Mouse (Mus musculus) liver, adult 2 months (tissue): Measurements from ENCODE around the gene Bcl3. TPM values are rescaled to one million over a fixed set of nuclear protein-coding genes. Genes with fewer than 3 reads are reported as not detected.

Source experiments
- DNase-seq: peaks from one replicate; pipeline ENCODE4 v3.0.0-alpha.2; 2011; ENCODE audit warnings: low read depth, low spot score; ENCODE audit errors: extremely low read depth
- H3K27ac ChIP-seq: fragments of 200-500 bp; replicated peaks from 2 replicates; pipeline ENCODE4 v1.5.1; 2012; ENCODE audit warnings: low read depth, mild to moderate bottlenecking, control low read depth, inconsistent platforms, low read length; ENCODE audit not compliant: insufficient read depth
- H3K27me3 ChIP-seq: fragments of 200-500 bp; 2 replicates; pipeline ENCODE4 v1.6.1; 2012; ENCODE audit warnings: mild to moderate bottlenecking, moderate library complexity, low read length, inconsistent platforms; ENCODE audit not compliant: control insufficient read depth, insufficient read depth
- H3K36me3 ChIP-seq: fragments of 200-500 bp; 2 replicates; pipeline ENCODE4 v1.6.1; 2012; ENCODE audit warnings: low read length, inconsistent platforms; ENCODE audit not compliant: control insufficient read depth, insufficient read depth
- H3K4me1 ChIP-seq: fragments of 200-500 bp; 2 replicates; pipeline ENCODE4 v1.6.1; 2011; ENCODE audit warnings: low read length; ENCODE audit not compliant: control insufficient read depth, insufficient read depth
- H3K4me3 ChIP-seq: fragments of 200-500 bp; 2 replicates; pipeline ENCODE4 v1.5.1; 2011; ENCODE audit warnings: low read depth, mild to moderate bottlenecking, control low read depth, low read length, moderate library complexity; ENCODE audit not compliant: insufficient read depth
- H3K79me2 ChIP-seq: fragments of 200-500 bp; 2 replicates; pipeline ENCODE4 v1.6.1; 2012; ENCODE audit warnings: inconsistent platforms, mild to moderate bottlenecking, low read length, moderate library complexity; ENCODE audit not compliant: control insufficient read depth, insufficient read depth
- H3K9ac ChIP-seq: fragments of 200-500 bp; 2 replicates; pipeline ENCODE4 v1.6.1; 2012; ENCODE audit warnings: low read depth, mild to moderate bottlenecking, control low read depth, inconsistent platforms, low read length
- CTCF ChIP-seq: fragments of 200-500 bp; IDR thresholded peaks from 2 replicates; pipeline ENCODE4 v1.5.1; 2011; ENCODE audit warnings: low read depth, low read length, control low read depth
- POLR2A ChIP-seq: fragments of 200-500 bp; IDR thresholded peaks from 2 replicates; pipeline ENCODE4 v1.6.1; 2011; ENCODE audit warnings: low read length, control low read depth; ENCODE audit not compliant: insufficient read depth; ENCODE audit errors: extremely low read depth
- WGBS: fragments of 180-500 bp; shearing (Covaris S2); methylation state at CpG from one replicate; pipeline ENCODE4 v1.1.7; 2018; 5-methylcytosine and 5-hydroxymethylcytosine counted together
- polyA plus RNA-seq: library from polyadenylated mRNA; depleted of rRNA; stranded (reverse); fragments of >200 nt; gene quantifications from 2 replicates; pipeline ENCODE4 v1.2.3, GENCODE M21; 2012
- total RNA-seq: library from RNA; depleted of rRNA; stranded (reverse); fragments of >200 nt; gene quantifications from 2 replicates; pipeline ENCODE4 v1.2.3, GENCODE M21; 2014

Bcl3 gene
- total and polyA plus RNA-seq, 2 experiments, result 3.0 to 72.8 TPM

DNA sequence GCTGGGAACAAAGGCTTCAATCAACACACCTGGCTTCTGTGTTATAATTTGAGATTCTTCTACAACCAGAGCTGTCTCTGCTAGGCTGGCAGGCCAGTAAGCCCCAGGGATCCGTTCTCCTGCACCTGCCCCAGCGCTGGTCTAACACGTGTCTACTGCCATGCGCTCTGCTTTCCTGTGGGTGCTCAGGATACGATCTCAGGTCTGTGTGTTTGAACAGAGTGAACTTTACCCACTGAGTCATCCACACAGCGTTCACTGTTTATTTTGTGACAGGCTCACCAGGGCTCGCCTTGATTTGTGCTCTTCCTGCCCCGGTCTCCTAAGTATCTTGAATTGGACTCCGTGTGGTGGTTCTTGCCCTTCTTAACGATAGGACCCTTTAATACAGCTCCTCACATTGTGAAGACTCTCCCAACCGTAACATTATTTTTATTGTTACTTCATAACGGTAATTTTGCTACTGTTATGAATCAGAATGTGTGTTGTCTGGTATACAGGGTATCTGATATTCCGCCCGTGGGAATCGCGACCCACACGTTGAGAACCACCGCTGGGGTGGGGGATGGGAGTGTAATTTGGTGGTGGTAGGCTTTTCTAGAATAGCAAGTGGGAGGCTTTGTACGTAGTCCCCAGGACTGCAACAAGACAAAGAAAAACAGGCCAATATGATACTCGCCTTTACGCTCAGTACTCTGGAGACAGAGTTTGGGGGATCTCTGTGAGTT, 19.3 kb upstream of the Bcl3 start:
- Histone ChIP-seq H3K27ac (peak overlapping the region; percentile 96), H3K4me1 (peaks cover 16% of the 10 kb centered on the region), H3K36me3 (no peaks in the 10 kb centered on the region), H3K4me3 (peak overlapping the region; percentile 12), H3K9ac (peak overlapping the region; percentile 70), H3K27me3 (no peaks in the 10 kb centered on the region), H3K79me2 (no peaks in the 10 kb centered on the region)
- WGBS, result 25% methylated on average over 21 of the region's 21 CpGs
- DNase-seq, result peak; percentile 99
- TF ChIP-seq POLR2A (0 out of 2 replicates have a peak, but pooled peaks have one; percentile 29), CTCF (no peak)

DNA sequence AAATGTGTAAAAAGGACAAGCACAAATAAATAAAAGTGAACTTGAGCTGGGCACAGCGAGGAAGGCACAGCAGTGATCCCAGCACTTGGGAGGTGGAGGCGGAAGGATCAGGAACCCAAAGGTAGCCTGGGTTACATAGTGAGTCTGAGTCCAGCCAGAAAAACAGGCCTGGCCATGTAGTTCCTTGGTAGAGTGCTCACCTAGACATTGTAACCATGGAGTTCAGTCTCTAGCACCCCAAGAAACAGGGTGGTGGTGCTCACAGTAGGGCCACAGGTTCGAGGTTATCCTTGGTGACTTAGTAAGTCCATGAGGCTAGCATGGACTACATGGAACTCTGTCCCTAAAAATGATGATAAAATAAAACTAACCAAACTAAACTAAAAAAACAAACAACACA, 18.4 kb upstream of the Bcl3 start:
- Histone ChIP-seq H3K9ac (peak overlapping the region; percentile 71), H3K27me3 (no peaks in the 10 kb centered on the region), H3K79me2 (no peaks in the 10 kb centered on the region), H3K4me1 (peaks cover 16% of the 10 kb centered on the region), H3K36me3 (no peaks in the 10 kb centered on the region), H3K4me3 (no peak overlapping the region), H3K27ac (peak overlapping the region; percentile 96)
- TF ChIP-seq CTCF, result no peak
- no peak for TF ChIP-seq POLR2A
- WGBS, result 50% methylated on average over 3 of the region's 3 CpGs
- peak; percentile 53 for DNase-seq

- peak; percentile 80 for DNase-seq
- Histone ChIP-seq H3K4me3 (peak overlapping the region; percentile 19; the same call in 1 of the 2 replicates), H3K27ac (peak overlapping the region; percentile 96), H3K9ac (peak overlapping the region; percentile 71), H3K36me3 (no peaks in the 10 kb centered on the region), H3K4me1 (peaks cover 16% of the 10 kb centered on the region), H3K79me2 (no peaks in the 10 kb centered on the region), H3K27me3 (no peaks in the 10 kb centered on the region)
- WGBS, result 29% methylated on average over 4 of the region's 4 CpGs
- TF ChIP-seq CTCF (no peak), POLR2A (no peak)
Measured at GRCm38 (mm10) chr7:19840371-19840770, 17.8 kb upstream of the Bcl3 start.

GRCm38 (mm10) chr7:19836843-19837242, 14.3 kb upstream of the Bcl3 start:
- H3K4me1 ChIP-seq, result peaks cover 15% of the 10 kb centered on the region
- H3K27me3 ChIP-seq, result no peaks in the 10 kb centered on the region
- no peaks in the 10 kb centered on the region for H3K36me3 ChIP-seq
- WGBS, result 11% methylated on average over 3 of the region's 3 CpGs
- no peak overlapping the region for H3K9ac ChIP-seq
- no peak overlapping the region for H3K4me3 ChIP-seq
- H3K27ac ChIP-seq, result peak overlapping the region; percentile 37; the same call in 1 of the 2 replicates
- DNase-seq, result peak; percentile 84
- H3K79me2 ChIP-seq, result no peaks in the 10 kb centered on the region
- TF ChIP-seq POLR2A, result no peak
- TF ChIP-seq CTCF, result no peak

GRCm38 (mm10) chr7:19834055-19834454, 11.5 kb upstream of the Bcl3 start:
- H3K9ac ChIP-seq, result no peak overlapping the region
- peaks cover 21% of the 10 kb centered on the region for H3K4me1 ChIP-seq
- H3K27me3 ChIP-seq, result no peaks in the 10 kb centered on the region
- H3K36me3 ChIP-seq, result no peaks in the 10 kb centered on the region
- TF ChIP-seq CTCF, result no peak
- no peak for TF ChIP-seq POLR2A
- DNase-seq, result no peak
- no peak overlapping the region for H3K27ac ChIP-seq
- no peaks in the 10 kb centered on the region for H3K79me2 ChIP-seq
- WGBS, result 84% methylated on average over 3 of the region's 3 CpGs
- H3K4me3 ChIP-seq, result no peak overlapping the region

DNA sequence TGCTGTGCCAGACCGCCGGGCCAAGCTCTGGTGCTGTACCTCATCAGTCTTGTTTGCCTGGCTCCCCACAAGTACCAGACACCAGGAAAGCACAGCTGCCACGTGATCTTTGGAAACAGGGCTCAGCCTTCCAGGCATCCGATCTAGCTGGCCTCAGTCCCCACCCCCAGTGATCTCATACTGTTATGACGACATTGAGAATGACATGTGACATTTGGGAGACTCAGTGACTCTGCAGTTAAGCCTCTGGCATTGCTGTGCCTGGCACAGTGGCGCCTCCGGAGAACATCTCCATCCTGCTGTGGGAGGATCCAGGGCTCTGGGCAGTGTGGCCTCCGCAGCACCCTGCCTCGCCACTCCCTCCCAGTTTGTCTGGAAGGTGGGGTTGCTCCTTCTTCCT, 9.3 kb upstream of the Bcl3 start:
- TF ChIP-seq POLR2A, result no peak
- TF ChIP-seq CTCF, result no peak
- 32% methylated on average over 9 of the region's 9 CpGs for WGBS
- H3K27me3 ChIP-seq, result no peaks in the 10 kb centered on the region
- no peaks in the 10 kb centered on the region for H3K79me2 ChIP-seq
- peak overlapping the region; percentile 79 for H3K27ac ChIP-seq
- peak; percentile 86 for DNase-seq
- H3K9ac ChIP-seq, result no peak overlapping the region; the same call in 1 of the 2 replicates
- peaks cover 21% of the 10 kb centered on the region for H3K4me1 ChIP-seq
- no peaks in the 10 kb centered on the region for H3K36me3 ChIP-seq
- H3K4me3 ChIP-seq, result no peak overlapping the region
